Mouse (Mus musculus): ENCODE data around the gene Cln5.

GRCm38 (mm10) chr14:103069864-103070611, at the start of gene Cln5:
- TF ChIP-seq GATA1 (IDR thresholded peaks at IDR 0.05; ENCODE audit: low read length) (no peak), TAL1 (IDR thresholded peaks at IDR 0.05; ENCODE audit: low read length) (no peak)

All from erythroblast, embryonic 14.5 days (primary cell).